Mouse (Mus musculus): ENCODE results near the gene Kit. TPM values are rescaled to one million over a fixed set of nuclear protein-coding genes. Genes with fewer than 3 reads are reported as not detected.

Kit gene
- polyA plus RNA-seq, 1 experiment: 10.2 TPM

DNA sequence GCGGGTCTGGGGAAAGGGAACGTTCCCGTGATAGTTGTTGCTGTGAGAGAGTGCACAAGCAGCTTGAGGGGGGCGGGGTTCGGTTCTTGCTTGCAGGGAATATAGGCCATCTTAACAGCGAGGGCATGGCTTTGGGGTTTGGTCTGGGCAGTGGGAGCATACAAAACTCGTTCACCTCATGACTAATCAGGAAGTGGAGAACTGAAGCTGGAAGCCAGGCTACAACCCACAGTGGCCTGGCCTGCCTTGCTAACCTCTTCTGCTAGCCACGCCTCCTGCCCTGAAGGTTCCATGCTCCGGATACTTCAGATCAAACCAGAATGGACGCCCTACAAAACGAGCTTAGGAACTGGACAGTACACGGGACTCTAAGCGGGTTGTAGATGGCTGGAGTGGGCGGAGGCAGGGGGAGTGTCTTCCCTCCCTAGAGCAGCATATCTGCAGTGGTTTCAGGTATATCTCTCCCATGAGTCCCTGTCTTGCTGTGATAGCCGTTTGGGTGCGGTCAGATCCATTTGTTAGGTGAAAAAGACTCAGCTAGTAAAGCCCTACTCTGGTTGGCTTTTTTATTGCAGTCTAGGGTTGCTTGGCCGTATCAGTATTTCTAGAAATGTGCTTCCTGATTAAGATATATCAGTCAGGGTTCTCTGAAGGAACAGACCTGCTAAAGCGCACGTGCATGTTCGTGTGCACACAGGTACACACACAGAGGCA, 49.4 kb downstream of the Kit start:
- no peak overlapping the region for H3K4me3 ChIP-seq (ENCODE audit: control insufficient read depth, insufficient read depth, low read length)
- H3K4me1 ChIP-seq (replicated peaks; ENCODE audit: control insufficient read depth, insufficient read depth, low read length): peaks cover 3% of the 10 kb centered on the region; the same call in 1 of the 2 replicates
- no peak for DNase-seq
- no peaks in the 10 kb centered on the region for H3K36me3 ChIP-seq (ENCODE audit: control insufficient read depth, insufficient read depth, low read length)
- TF ChIP-seq POLR2A (IDR thresholded peaks at IDR 0.05; ENCODE audit: control insufficient read depth, extremely low read depth, insufficient read depth, low read length, poor library complexity): no peak
- TF ChIP-seq CTCF (IDR thresholded peaks at IDR 0.05; ENCODE audit: borderline replicate concordance, control insufficient read depth, extremely low read depth, insufficient read depth, low read length, poor library complexity): no peak
- no peak overlapping the region for H3K27ac ChIP-seq (ENCODE audit: control insufficient read depth, insufficient read depth, low read length)
- 88% methylated on average over 20 of the region's 20 CpGs for WGBS
- H3K27me3 ChIP-seq (ENCODE audit: control insufficient read depth, insufficient read depth, low read length): no peaks in the 10 kb centered on the region

DNA sequence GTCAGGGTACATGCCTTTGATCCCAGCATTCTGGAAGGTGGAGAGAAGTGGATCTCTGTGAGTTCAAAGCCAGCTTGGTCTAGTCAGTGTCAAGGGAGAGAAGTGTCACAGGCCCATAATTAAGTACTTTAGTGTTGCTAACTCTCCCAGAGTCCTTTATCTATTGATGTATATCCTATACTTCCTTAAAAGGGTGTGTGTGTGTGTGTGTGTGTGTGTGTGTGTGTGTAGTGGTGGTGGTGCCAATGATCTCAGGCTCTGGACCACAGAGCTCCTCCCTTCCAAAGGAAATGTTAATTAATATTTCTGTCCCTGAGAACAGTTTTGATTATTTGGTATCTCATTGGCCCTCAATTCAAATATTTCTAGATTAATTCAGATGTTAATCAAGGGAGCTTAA, 50.3 kb downstream of the Kit start:
- Histone ChIP-seq H3K36me3 (ENCODE audit: control insufficient read depth, insufficient read depth, low read length) (no peaks in the 10 kb centered on the region), H3K27me3 (ENCODE audit: control insufficient read depth, insufficient read depth, low read length) (no peaks in the 10 kb centered on the region), H3K27ac (ENCODE audit: control insufficient read depth, insufficient read depth, low read length) (no peak overlapping the region), H3K4me3 (ENCODE audit: control insufficient read depth, insufficient read depth, low read length) (no peak overlapping the region), H3K4me1 (replicated peaks; ENCODE audit: control insufficient read depth, insufficient read depth, low read length) (peaks cover 3% of the 10 kb centered on the region; the same call in 1 of the 2 replicates)
- no peak for DNase-seq
- TF ChIP-seq CTCF (IDR thresholded peaks at IDR 0.05; ENCODE audit: borderline replicate concordance, control insufficient read depth, extremely low read depth, insufficient read depth, low read length, poor library complexity) (no peak), POLR2A (IDR thresholded peaks at IDR 0.05; ENCODE audit: control insufficient read depth, extremely low read depth, insufficient read depth, low read length, poor library complexity) (no peak)

DNA sequence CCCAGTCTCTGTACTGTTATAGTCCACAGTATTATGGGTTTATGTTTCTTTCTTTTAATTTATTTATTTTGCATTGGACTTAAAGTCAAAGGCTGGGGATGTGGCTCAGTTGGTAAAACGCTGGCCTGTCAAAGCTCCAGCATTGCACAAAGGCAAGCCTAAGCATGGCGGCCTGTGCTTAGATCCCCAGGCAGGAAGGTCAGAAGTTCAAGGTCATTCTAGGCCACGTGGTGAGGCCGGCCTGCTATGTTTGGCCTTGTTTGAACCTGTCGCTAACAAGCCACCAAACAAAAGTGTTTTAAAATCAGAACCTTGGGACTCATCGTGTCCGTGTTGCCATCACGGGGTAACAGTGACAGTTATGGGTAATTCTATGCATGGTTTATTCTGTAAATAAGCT, 51.6 kb downstream of the Kit start:
- no peak overlapping the region for H3K4me3 ChIP-seq (ENCODE audit: control insufficient read depth, insufficient read depth, low read length)
- WGBS: 94% methylated on average over 8 of the region's 8 CpGs
- no peak overlapping the region for H3K27ac ChIP-seq (ENCODE audit: control insufficient read depth, insufficient read depth, low read length)
- no peaks in the 10 kb centered on the region for H3K27me3 ChIP-seq (ENCODE audit: control insufficient read depth, insufficient read depth, low read length)
- H3K36me3 ChIP-seq (ENCODE audit: control insufficient read depth, insufficient read depth, low read length): no peaks in the 10 kb centered on the region
- DNase-seq: no peak
- TF ChIP-seq POLR2A (IDR thresholded peaks at IDR 0.05; ENCODE audit: control insufficient read depth, extremely low read depth, insufficient read depth, low read length, poor library complexity): no peak
- TF ChIP-seq CTCF (IDR thresholded peaks at IDR 0.05; ENCODE audit: borderline replicate concordance, control insufficient read depth, extremely low read depth, insufficient read depth, low read length, poor library complexity): no peak
- peaks cover 3% of the 10 kb centered on the region; the same call in 1 of the 2 replicates for H3K4me1 ChIP-seq (replicated peaks; ENCODE audit: control insufficient read depth, insufficient read depth, low read length)

DNA sequence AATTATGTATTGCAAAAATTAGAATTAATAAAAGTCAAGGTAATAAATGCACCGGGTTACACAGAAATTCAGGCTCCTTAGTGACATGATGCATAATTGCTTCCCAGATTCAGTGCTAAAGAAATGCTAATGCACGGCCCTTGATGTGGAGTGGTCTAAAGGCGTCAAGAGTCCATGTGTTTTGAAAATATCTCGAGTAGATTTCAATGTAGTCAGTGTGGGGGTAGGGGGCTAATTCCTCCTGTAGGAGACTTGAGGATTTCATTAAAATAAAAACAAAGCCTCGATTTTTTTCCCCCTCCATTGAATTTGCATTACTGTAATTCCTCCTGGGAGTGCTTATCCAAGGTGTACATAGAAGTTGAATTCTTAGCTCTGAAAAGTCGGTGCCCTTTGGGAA, 52.0 kb downstream of the Kit start:
- H3K36me3 ChIP-seq (ENCODE audit: control insufficient read depth, insufficient read depth, low read length): no peaks in the 10 kb centered on the region
- H3K4me1 ChIP-seq (replicated peaks; ENCODE audit: control insufficient read depth, insufficient read depth, low read length): peaks cover 3% of the 10 kb centered on the region; the same call in 1 of the 2 replicates
- WGBS: 91% methylated on average over 6 of the region's 6 CpGs
- no peak for TF ChIP-seq CTCF (IDR thresholded peaks at IDR 0.05; ENCODE audit: borderline replicate concordance, control insufficient read depth, extremely low read depth, insufficient read depth, low read length, poor library complexity)
- no peak for TF ChIP-seq POLR2A (IDR thresholded peaks at IDR 0.05; ENCODE audit: control insufficient read depth, extremely low read depth, insufficient read depth, low read length, poor library complexity)
- no peak overlapping the region for H3K4me3 ChIP-seq (ENCODE audit: control insufficient read depth, insufficient read depth, low read length)
- H3K27me3 ChIP-seq (ENCODE audit: control insufficient read depth, insufficient read depth, low read length): no peaks in the 10 kb centered on the region
- H3K27ac ChIP-seq (ENCODE audit: control insufficient read depth, insufficient read depth, low read length): no peak overlapping the region
- no peak for DNase-seq

DNA sequence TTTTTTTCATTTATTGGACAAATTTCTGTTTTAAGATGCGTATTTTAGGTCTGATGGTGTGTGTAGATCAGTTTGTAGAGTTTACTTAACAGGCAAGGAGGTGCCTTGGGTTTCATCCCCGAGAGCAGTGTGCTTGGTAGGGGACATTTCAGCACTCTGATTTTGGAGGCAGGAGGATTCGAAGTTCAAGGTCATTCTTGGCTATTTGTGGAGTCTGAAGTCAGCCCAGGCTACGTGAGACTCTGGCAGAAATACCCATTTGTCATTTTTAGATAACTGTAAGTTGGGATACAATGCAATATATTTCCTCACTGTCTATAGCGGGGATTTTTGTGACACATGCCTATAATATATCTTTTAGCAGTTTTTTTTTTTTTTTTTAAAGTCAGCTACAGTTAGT, 57.5 kb downstream of the Kit start:
- Histone ChIP-seq H3K4me3 (ENCODE audit: control insufficient read depth, insufficient read depth, low read length) (no peak overlapping the region), H3K4me1 (replicated peaks; ENCODE audit: control insufficient read depth, insufficient read depth, low read length) (no peaks in the 10 kb centered on the region), H3K27ac (ENCODE audit: control insufficient read depth, insufficient read depth, low read length) (no peak overlapping the region), H3K36me3 (ENCODE audit: control insufficient read depth, insufficient read depth, low read length) (no peaks in the 10 kb centered on the region), H3K27me3 (ENCODE audit: control insufficient read depth, insufficient read depth, low read length) (no peaks in the 10 kb centered on the region)
- TF ChIP-seq CTCF (IDR thresholded peaks at IDR 0.05; ENCODE audit: borderline replicate concordance, control insufficient read depth, extremely low read depth, insufficient read depth, low read length, poor library complexity): no peak
- TF ChIP-seq POLR2A (IDR thresholded peaks at IDR 0.05; ENCODE audit: control insufficient read depth, extremely low read depth, insufficient read depth, low read length, poor library complexity): no peak
- WGBS: 95% methylated on average over 5 of the region's 5 CpGs
- DNase-seq: no peak

DNA sequence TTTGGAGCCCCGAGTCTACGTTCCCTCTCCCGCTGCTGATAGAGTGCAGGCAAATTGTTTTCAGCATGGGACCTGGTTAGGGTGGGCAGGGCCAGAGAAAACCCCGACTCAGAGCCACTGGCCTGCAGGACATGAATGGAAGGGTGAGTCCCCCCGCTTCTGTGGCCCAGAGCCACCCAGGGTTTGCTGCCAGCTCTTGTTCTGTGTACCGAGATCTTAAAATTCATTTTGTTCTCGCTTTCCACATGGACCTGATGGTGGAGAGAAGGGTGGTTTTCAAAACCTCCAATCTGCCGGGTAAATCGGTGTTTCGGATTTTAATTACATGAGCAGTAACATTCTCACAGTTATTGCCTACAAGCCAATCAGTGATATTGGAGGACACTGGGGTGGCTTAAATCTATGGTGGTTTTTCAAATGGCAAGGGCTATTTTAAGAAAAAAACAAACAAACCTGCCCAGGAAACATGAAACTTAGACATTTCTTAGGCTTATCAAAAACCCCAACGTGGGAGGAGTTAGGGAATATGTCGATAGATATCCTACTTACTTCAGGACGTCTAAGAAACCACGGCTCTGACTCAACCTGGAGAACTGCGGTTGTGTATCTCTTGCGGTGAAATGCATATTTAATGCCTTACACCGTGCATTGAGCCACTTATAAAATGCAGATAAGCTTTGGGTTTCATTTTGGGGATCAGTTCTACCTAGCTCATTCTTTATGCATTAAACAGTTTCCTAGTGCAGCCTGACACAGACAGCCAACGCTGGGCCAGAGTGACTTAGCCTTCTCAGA, 58.3 kb downstream of the Kit start:
- WGBS: 92% methylated on average over 18 of the region's 18 CpGs
- TF ChIP-seq CTCF (IDR thresholded peaks at IDR 0.05; ENCODE audit: borderline replicate concordance, control insufficient read depth, extremely low read depth, insufficient read depth, low read length, poor library complexity) (no peak), POLR2A (IDR thresholded peaks at IDR 0.05; ENCODE audit: control insufficient read depth, extremely low read depth, insufficient read depth, low read length, poor library complexity) (no peak)

More for the DNA sequence above, 58.3 kb downstream of the Kit start:
- H3K4me1 ChIP-seq (replicated peaks; ENCODE audit: control insufficient read depth, insufficient read depth, low read length): no peaks in the 10 kb centered on the region
- H3K27ac ChIP-seq (ENCODE audit: control insufficient read depth, insufficient read depth, low read length): no peak overlapping the region
- DNase-seq: no peak
- no peaks in the 10 kb centered on the region for H3K27me3 ChIP-seq (ENCODE audit: control insufficient read depth, insufficient read depth, low read length)
- no peak overlapping the region for H3K4me3 ChIP-seq (ENCODE audit: control insufficient read depth, insufficient read depth, low read length)
- no peaks in the 10 kb centered on the region for H3K36me3 ChIP-seq (ENCODE audit: control insufficient read depth, insufficient read depth, low read length)

Measured in thymus, adult 2 months (tissue).